Mouse (Mus musculus) v-Abl transformed pro-B cells (cell line): ENCODE measurements around the gene Vopp1.

Experiments
- in situ Hi-C, 2 experiments: fragments of 400-800 bp; cut with MboI; formaldehyde crosslinking; loops; one replicate each; pipeline ENCODE4 v1.15.1; 2025; ENCODE audit not compliant: unreplicated experiment in 2 of 2

Gene Vopp1

DNA sequence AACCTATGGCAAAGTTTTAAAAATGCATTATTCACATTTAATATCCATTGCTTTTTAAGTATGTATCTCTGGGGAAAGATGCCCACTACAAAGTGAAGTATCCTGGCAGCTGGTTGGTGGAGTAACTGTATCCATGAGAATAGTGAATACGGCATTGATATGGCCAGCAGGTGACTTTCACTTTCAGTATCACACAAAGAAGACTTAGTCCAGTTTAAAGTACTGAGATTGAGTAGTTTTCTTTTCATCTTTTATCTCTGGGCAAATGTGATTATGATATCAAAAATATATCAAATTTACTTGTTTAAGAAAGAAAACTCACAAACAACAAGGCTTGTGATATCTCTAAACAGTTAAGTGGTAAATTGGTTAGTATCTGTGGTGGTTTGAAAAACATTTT is 118.2 kb downstream of the Vopp1 start:
- in situ Hi-C loops = loop anchor here (5.0 to 25.0 kb wide), 5 partner anchors 119 to 1478 kb away; partner anchors contain the start of genes Kbtbd2 (in 1 of the 2), Nt5c3 (in 1 of the 2), Ppm1k (in 1 of the 2) and Vmn1r4 (in 1 of the 2)

DNA sequence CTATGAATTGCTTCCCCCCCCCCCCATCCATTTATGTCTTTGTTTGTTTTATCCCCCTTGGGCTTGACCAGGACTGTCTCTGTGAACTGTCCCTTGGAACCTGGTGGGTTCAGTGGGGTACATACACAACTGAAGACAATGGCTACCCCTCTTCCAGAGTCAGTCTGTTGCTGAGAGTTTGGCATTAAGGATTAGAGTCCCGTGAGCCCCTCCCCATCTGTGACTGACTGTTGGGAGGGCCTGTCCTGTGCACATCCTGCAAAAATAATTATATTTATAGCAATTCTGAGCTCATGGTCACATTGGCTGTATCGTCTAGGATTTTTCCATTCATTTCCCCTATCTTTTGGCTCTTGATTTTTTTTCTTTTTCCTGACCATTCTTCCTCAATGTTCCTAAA is 121.3 kb downstream of the Vopp1 start:
- in situ Hi-C loops = loop anchor here (10.0 to 25.0 kb wide), 2 partner anchors 916 to 1481 kb away; partner anchors contain the start of gene Kbtbd2 (in 1 of the 2)

DNA sequence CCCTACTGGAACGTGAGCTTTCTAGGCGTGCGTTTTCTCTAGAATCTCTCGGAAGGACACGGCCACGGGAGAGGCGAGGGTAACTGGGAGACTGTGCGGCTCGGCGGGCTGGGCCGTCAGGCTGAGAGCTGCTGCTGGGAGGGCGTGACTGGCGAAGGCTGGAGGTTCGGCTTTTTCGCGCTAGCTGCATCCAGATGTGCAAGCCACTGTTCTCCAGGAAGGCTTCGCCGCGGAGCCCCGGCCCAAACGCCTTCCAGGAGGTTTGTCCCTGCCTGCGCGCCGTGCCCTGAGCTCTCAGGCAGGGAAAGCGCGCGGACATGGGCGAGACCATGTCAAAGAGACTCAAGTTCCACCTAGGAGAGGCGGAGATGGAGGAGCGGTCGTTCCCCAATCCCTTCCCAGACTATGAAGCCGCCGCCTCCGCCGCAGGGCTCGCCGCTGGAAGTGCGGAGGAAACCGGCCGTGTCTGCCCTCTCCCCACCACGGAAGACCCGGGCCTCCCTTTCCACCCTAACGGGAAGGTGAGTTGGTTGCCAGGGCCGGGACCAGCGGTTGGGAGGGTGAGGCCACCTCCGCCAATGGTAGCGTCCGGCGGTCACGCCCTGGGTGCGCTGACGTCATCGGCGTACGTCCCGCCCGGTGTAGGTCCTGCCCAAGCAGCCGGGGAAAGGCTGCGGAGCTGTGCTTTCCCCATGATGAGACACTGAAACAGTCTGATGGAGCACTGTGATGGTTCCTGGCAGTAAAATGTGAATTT is 122.0 kb downstream of the Vopp1 start:
- in situ Hi-C loops = loop anchor here (10.0 to 25.0 kb wide), 2 partner anchors 916 to 1482 kb away; partner anchors contain the start of gene Kbtbd2 (in 1 of the 2)

DNA sequence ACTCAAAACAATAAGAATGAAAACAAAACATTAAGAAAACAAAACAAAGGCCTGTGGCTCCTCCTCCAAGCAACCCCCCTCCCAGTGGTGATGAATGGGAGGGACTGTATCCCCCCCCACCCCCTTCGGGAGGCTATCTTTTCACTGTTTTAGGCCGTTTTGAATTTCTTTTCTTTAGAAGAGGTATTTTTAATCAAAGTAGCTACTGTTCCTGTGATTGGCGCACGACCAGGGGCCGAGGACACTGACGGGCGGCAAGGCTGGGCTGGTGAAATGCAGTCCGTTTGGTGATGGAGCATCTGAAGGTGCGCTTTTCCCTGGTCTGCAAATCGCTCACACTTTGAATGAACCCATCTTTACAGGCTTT is 122.6 kb downstream of the Vopp1 start, which contains the start of gene Lancl2:
Gene Lancl2, plus strand, starts transcription at position 165 of the 367 bp plus-strand sequence.
- in situ Hi-C loops = loop anchor here (10.0 to 25.0 kb wide), 2 partner anchors 915 to 1482 kb away; partner anchors contain the start of gene Kbtbd2 (in 1 of the 2)

DNA sequence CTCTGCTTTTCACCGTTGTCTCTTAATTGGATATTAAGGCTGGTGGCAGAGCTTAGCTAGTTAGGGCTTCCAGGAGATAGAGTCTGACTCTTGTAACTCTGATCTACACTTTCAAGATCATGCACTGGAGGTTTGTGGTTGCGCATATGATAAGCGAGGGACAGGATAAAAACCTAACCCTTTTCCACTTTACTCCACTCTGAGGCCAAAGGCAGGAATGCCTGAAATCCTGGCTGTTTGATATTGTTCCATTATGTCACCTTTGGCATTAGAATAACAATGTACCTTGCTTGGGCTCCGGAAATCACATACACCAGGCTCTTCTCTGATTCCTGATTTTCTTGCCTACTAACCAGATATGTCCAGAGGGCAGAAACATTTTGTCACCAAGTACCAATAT is 123.3 kb downstream of the Vopp1 start:
- in situ Hi-C loops = loop anchor here (10.0 to 25.0 kb wide), 2 partner anchors 914 to 1483 kb away; partner anchors contain the start of gene Kbtbd2 (in 1 of the 2)

DNA sequence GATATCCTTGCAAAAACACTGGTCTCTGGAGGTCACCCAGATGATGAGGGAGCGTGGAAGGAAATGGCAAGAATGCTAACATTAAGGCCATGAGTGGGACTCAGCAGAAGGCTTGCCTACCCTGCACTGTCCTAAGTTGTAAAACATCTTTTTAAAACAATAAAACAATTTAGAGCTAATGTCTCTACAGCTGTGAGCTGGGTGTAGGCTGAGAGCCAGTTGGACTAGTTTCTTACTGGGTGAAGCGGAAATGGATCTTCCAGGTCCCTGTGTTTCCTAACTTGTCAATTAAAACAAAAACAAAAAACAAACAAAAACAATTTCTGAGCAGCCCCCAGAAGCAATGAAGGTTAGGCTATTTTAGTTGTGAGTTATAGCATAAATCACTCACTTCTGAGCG is 131.8 kb downstream of the Vopp1 start:
- in situ Hi-C loops = loop anchor here (10.0 to 25.0 kb wide), 4 partner anchors 781 to 1494 kb away; partner anchors contain the start of genes Nt5c3 (in 1 of the 2) and Vmn1r4 (in 1 of the 2)

DNA sequence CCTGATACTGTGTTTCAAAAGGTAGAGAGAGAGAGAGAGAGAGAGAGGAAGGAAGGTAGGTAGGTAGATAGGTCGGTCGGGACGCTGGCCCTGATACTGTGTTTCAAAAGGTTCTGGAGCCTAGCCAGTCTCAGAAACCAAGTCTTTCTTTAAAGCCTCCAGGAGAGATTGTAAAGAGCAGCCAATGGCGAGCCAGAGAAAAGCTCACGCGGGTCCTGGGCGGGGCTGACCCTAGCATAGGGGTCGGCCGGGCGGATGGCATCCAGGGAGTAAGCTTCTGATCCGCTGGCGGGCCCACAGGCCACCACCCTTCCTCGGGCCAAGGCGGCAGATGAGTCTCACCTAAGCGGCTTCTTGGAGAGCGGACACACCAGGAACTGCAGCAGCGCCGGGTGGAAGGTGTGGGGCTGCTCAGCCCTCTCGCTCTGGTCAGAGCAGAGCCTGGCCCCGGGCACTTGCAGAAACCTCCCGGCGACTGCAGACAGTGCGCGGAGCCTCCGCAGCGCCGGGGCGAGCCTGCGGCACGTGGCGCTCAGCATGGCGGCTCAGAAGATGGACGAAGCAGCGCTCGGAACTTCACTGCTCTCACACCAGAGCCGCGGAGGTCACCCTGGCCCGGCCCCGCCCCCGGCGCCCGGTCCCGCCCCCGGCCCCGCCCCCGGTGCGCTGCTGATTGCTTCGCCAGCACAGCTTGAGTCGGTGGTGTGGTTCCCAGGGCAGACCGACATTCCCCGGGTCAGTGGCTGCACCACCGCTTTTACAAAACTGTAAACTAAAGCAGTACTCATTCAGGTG is 133.3 kb downstream of the Vopp1 start, which contains the start of gene Pyurf:
Gene Pyurf, minus strand, starts transcription at position 612 of the 795 bp plus-strand sequence.
- in situ Hi-C loops = loop anchor here (10.0 to 25.0 kb wide), 4 partner anchors 779 to 1496 kb away; partner anchors contain the start of genes Nt5c3 (in 1 of the 2) and Vmn1r4 (in 1 of the 2)

DNA sequence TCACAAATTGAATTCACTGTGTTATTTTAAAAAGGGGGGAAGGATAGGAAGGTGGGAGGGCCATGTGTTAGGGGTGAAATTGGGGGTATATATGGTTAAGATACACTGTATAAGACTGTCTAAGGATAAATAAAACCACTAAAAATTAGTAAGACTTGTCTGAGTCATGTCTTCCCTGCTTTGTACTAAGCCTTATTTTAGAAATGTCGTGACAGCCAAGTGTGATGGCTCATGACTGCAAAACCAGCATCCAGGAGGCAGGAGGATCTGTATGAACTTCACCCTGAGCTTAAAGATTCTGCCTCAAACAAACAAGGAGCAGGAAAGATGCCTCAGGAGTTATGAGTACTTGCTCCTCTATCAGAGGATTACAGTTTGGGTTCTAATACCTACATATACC is 140.8 kb downstream of the Vopp1 start:
- in situ Hi-C loops = loop anchor here (5.0 to 25.0 kb wide), 4 partner anchors 87 to 1503 kb away; partner anchors contain the start of genes Nt5c3 (in 1 of the 2) and Vmn1r4 (in 1 of the 2)
